8 mouse cellular contexts compared by ENCODE assay signal in genomic region chr4:119004613-119005339, GRCm38 (mm10). TPM values are rescaled to one million over a fixed set of nuclear protein-coding genes. Genes with fewer than 3 reads are reported as not detected.
DNase-seq lines count a peak whose midpoint lies in the region; ATAC-seq and TF ChIP-seq lines count a peak whose summit lies in the region.

No protein-coding gene starts in this region.

- H3K4me2 ChIP-seq in forebrain, embryonic 16.5 days (ENCODE audit: low read length), result no peak overlapping the region
- no peak overlapping the region for H3K4me2 ChIP-seq in hindbrain, embryonic 11.5 days (replicated peaks; ENCODE audit: low read depth, low read length)
- no peak overlapping the region for H3K4me2 ChIP-seq in lung, embryonic 16.5 days (ENCODE audit: low read depth, low read length)

- peaks cover 90% of the 10 kb centered on the region for H3K4me1 ChIP-seq in E14TG2a.4 (replicated peaks; ENCODE audit: low read depth, low read length)
- H3K4me1 ChIP-seq in forebrain, embryonic 16.5 days (replicated peaks; ENCODE audit: control insufficient read depth, insufficient read depth, low read length), result peaks cover 2% of the 10 kb centered on the region; the same call in 1 of the 2 replicates
- no peaks in the 10 kb centered on the region for H3K4me1 ChIP-seq in hindbrain, embryonic 11.5 days (replicated peaks; ENCODE audit: control insufficient read depth, insufficient read depth, low read length)
- H3K4me1 ChIP-seq in lung, embryonic 16.5 days (replicated peaks; ENCODE audit: control insufficient read depth, insufficient read depth, low read length), result peaks cover 4% of the 10 kb centered on the region; the same call in 1 of the 2 replicates
- H3K4me1 ChIP-seq in thymus, adult 2 months (replicated peaks; ENCODE audit: control insufficient read depth, insufficient read depth, low read length), result no peaks in the 10 kb centered on the region

- WGBS in forebrain, embryonic 16.5 days, result 46% methylated on average over 7 of the region's 7 CpGs
- WGBS in hindbrain, embryonic 11.5 days, result 50% methylated on average over 7 of the region's 7 CpGs
- 50% methylated on average over 7 of the region's 7 CpGs for WGBS in lung, embryonic 16.5 days
- 57% methylated on average over 7 of the region's 7 CpGs for WGBS in thymus, adult 2 months

- peak; percentile 87 for ATAC-seq in forebrain, embryonic 16.5 days
- ATAC-seq in hindbrain, embryonic 11.5 days (ENCODE audit: low FRiP score), result no peak
- ATAC-seq in lung, embryonic 16.5 days (ENCODE audit: low read depth), result peak; percentile 67

- no peak overlapping the region for H3K9ac ChIP-seq in forebrain, embryonic 16.5 days (replicated peaks; ENCODE audit: low read depth, low read length)
- H3K9ac ChIP-seq in hindbrain, embryonic 11.5 days (ENCODE audit: low read depth, low read length), result no peak overlapping the region
- H3K9ac ChIP-seq in lung, embryonic 16.5 days (ENCODE audit: low read length), result no peak overlapping the region

- peak; percentile 65 for DNase-seq in c-Kit-positive CD71-positive TER-119-negative erythroid progenitor cells, embryonic 14.5 days (ENCODE audit: low read depth)
- peak; percentile 93 for DNase-seq in hindbrain, embryonic 11.5 days (ENCODE audit: low spot score)
- peak; percentile 90 for DNase-seq in layer of hippocampus, adult 9-10 months (ENCODE audit: low spot score)
- DNase-seq in ovary, postnatal 10 days (ENCODE audit: low spot score), result peak; percentile 86
- peak; percentile 83 for DNase-seq in thymus, adult 2 months

- H3K27ac ChIP-seq in forebrain, embryonic 16.5 days (ENCODE audit: low read length), result no peak overlapping the region
- H3K27ac ChIP-seq in hindbrain, embryonic 11.5 days (ENCODE audit: low read depth, low read length), result no peak overlapping the region
- no peak overlapping the region for H3K27ac ChIP-seq in lung, embryonic 16.5 days (ENCODE audit: low read length)
- no peak overlapping the region for H3K27ac ChIP-seq in thymus, adult 2 months (ENCODE audit: control insufficient read depth, insufficient read depth, low read length)

- no peak overlapping the region for H3K4me3 ChIP-seq in E14TG2a.4 (replicated peaks; ENCODE audit: low read length)
- H3K4me3 ChIP-seq in forebrain, embryonic 16.5 days (replicated peaks; ENCODE audit: low read length), result no peak overlapping the region
- H3K4me3 ChIP-seq in hindbrain, embryonic 11.5 days (ENCODE audit: low read depth, low read length), result no peak overlapping the region
- no peak overlapping the region for H3K4me3 ChIP-seq in lung, embryonic 16.5 days (ENCODE audit: low read length)
- H3K4me3 ChIP-seq in thymus, adult 2 months (ENCODE audit: control insufficient read depth, insufficient read depth, low read length), result no peak overlapping the region

- no peaks in the 10 kb centered on the region for H3K9me3 ChIP-seq in E14TG2a.4 (ENCODE audit: low read length)
- no peaks in the 10 kb centered on the region for H3K9me3 ChIP-seq in forebrain, embryonic 16.5 days (ENCODE audit: control insufficient read depth, low read length)
- no peaks in the 10 kb centered on the region for H3K9me3 ChIP-seq in hindbrain, embryonic 11.5 days (ENCODE audit: control insufficient read depth, low read length)
- no peaks in the 10 kb centered on the region for H3K9me3 ChIP-seq in lung, embryonic 16.5 days (ENCODE audit: control insufficient read depth, low read length)

- TF ChIP-seq POLR2A in thymus, adult 2 months (IDR thresholded peaks at IDR 0.05; ENCODE audit: control insufficient read depth, extremely low read depth, insufficient read depth, low read length, poor library complexity), result no peak

- TF ChIP-seq CTCF in E14TG2a.4 (conservative IDR thresholded peaks at IDR 0.05; ENCODE audit: low read length), result peak; percentile 60
- peak; percentile 58; the same call in 1 of the 2 replicates for TF ChIP-seq CTCF in thymus, adult 2 months (IDR thresholded peaks at IDR 0.05; ENCODE audit: borderline replicate concordance, control insufficient read depth, extremely low read depth, insufficient read depth, low read length, poor library complexity)

- no peaks in the 10 kb centered on the region for H3K36me3 ChIP-seq in E14TG2a.4 (ENCODE audit: insufficient read depth, low read length)
- no peaks in the 10 kb centered on the region for H3K36me3 ChIP-seq in forebrain, embryonic 16.5 days (ENCODE audit: control insufficient read depth, insufficient read depth)
- H3K36me3 ChIP-seq in hindbrain, embryonic 11.5 days (ENCODE audit: control insufficient read depth, insufficient read depth, low read length), result no peaks in the 10 kb centered on the region
- H3K36me3 ChIP-seq in lung, embryonic 16.5 days (ENCODE audit: control insufficient read depth, insufficient read depth, low read length), result no peaks in the 10 kb centered on the region
- H3K36me3 ChIP-seq in thymus, adult 2 months (ENCODE audit: control insufficient read depth, insufficient read depth, low read length), result no peaks in the 10 kb centered on the region

- H3K27me3 ChIP-seq in E14TG2a.4 (ENCODE audit: insufficient read depth, low read length), result no peaks in the 10 kb centered on the region
- H3K27me3 ChIP-seq in forebrain, embryonic 16.5 days (replicated peaks; ENCODE audit: control insufficient read depth, insufficient read depth, low read length), result no peaks in the 10 kb centered on the region
- no peaks in the 10 kb centered on the region for H3K27me3 ChIP-seq in hindbrain, embryonic 11.5 days (ENCODE audit: control insufficient read depth, insufficient read depth, low read length)
- H3K27me3 ChIP-seq in lung, embryonic 16.5 days (ENCODE audit: control insufficient read depth, insufficient read depth, low read depth, low read length), result no peaks in the 10 kb centered on the region
- no peaks in the 10 kb centered on the region; the same call in 1 of the 2 replicates for H3K27me3 ChIP-seq in thymus, adult 2 months (ENCODE audit: control insufficient read depth, insufficient read depth, low read length)

RNA-seq across cellular contexts. Expression of gene Lao1, which starts 43.4 kb away (rescaled TPM):
- 0.16 and 0.28 TPM in 2 replicates for polyA plus RNA-seq in forebrain, embryonic 16.5 days (2015; fragmentation: Nextera tagmentation; extraction: Ambion mirVana)
- not detected in 2 replicates for polyA plus RNA-seq in hindbrain, embryonic 11.5 days (2014; fragmentation: Nextera tagmentation; extraction: Ambion mirVana)
- not detected in 2 replicates for polyA plus RNA-seq in lung, embryonic 16.5 days (2015; fragmentation: Nextera tagmentation; extraction: Ambion mirVana)
- 0.10 and 0.18 TPM in 2 replicates for polyA plus RNA-seq in thymus, adult 2 months (2012; rRNA removed)
